Mouse (Mus musculus) kidney, adult 9 months (tissue): ENCODE results near the gene Nol11.
"Not testable (repeated sequence)": the region's sequence is repeated elsewhere in the genome, so short reads cannot be mapped to it uniquely, and the experiment has no call there.

Experiments
- DNase-seq: peaks from one replicate; pipeline ENCODE4 v3.0.0; 2022

Gene Nol11

DNA sequence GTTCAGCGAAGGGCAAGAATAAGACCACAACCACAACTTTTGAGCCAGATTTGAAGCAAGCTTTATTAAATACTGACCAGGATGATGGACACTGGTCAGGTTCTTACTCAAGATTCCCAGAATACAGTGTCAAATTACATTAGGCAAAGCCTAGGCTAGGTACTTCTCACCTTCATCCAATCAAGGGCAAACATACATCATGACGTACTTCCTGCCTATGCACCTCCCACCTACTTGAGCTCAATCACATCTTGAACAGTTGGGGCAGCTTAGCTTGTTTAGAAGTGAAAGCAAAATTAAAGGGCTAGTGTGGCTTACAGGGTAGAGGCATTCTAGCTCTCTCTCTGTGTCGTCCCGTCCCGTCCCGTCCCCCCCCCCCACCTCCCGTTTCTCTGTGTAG, 34.8 kb downstream of the Nol11 start:
- DNase-seq: no peak

DNA sequence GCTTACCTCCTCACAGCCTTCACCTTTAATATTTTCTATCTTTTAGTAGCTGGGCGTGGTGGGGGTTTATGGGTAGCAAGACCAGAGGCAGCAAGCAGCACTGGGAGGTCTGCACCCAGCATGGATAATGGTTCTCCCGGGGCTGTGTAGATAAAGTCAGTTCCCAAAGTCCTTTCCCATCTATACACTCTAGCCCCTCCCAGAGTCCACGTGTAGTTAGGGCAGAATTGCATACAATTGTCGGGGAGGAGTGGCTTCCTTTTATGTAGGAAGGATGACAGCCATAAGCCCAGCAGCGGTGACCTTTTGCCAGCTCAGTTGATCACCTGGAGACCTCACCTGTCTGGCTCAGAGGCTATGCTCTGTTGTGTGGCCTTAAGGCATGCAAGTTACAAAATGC, 35.5 kb downstream of the Nol11 start:
- DNase-seq: no peak

DNA sequence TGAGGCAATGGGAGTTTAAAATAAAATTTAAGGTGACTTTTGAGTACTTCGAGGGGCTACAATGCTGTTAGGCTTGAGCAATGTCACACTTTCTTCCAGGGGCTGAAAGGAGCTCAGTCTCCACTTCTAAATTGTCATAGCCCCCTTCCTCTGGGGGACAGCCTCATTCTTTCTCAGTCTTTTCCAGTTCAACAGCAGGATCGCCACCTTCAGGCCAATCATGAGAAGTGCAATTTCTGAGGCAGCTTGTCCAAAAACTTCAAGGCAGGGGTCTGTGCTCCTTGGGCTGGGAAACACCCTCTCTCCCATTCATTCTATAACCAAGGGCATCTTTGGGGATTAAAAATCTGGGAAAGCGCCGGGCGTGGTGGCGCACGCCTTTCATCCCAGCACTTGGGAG, 37.4 kb downstream of the Nol11 start:
- DNase-seq: no peak

DNA sequence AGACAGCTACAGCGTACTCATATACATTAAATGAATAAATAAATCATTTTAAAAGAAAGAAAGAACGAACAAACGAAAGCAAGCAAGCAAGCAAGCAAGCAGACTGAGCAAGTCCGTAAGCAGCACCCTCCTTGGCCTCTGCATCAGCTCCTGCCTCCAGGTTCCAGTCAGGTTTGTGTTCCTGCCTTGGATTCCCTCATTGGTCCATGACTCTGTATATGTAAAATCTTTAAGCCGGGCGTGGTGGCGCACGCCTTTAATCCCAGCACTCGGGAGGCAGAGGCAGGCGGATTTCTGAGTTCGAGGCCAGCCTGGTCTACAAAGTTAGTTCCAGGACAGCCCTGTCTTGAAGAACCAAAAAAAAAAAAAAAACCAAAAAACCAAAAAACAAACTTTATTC, 45.2 kb downstream of the Nol11 start:
- not testable (repeated sequence) for DNase-seq

DNA sequence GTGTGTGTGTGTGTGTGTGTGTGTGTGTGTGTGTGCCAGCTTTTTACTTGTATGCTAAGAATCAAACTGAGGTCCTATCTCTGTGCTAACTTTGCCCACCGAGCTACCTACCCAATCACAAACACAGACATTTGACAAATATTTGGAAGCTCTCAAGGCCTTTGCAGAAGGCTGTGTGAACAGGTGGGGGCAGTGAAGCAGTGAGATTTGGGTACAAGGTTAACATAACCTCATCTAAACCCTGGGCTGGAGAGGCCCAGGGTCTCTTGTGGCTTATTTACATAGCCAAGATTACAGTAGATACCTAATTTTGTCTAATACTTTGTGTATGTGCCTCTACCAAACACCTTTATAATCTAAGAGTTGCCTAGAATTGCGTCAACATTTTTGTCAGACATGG, 46.8 kb downstream of the Nol11 start:
- no peak for DNase-seq

DNA sequence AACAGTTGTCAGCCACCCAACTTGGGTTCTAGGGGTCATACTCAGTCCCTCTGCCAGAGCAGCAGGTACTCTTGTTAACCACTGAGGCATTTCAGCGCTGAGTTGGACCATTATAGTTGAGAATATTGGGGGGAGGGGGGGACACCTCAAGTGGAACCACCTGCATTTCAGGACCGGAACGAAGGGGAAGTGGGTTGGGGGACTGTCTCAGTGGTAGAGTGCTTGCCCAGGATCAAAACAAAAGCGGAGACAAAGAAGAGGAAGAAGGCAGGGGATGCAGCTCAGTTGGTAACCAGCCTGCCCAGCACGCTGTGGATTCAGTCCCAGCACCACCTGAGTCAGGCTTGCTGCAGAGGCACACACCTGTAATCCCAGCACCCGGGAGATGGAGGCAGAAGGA, 48.4 kb downstream of the Nol11 start:
- DNase-seq: no peak

DNA sequence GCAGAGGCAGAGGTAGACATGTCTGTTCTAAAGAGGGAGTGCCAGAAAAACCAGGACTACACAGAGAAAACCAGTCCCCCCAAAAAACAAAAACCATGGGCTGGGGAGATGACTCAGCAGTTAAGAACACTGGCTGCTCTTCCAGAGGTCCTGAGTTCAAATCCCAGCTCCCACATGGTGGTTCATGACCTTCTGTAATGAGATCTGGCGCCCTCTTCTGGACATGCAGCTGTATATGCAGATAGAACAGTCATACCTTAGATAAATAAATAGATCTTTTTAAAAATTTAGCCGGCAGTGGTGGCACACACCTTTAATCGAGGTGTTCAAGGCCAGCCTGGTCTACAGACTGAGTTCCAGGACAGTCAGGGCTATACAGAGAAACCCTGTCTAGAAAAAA, 50.5 kb downstream of the Nol11 start:
- DNase-seq: no peak

DNA sequence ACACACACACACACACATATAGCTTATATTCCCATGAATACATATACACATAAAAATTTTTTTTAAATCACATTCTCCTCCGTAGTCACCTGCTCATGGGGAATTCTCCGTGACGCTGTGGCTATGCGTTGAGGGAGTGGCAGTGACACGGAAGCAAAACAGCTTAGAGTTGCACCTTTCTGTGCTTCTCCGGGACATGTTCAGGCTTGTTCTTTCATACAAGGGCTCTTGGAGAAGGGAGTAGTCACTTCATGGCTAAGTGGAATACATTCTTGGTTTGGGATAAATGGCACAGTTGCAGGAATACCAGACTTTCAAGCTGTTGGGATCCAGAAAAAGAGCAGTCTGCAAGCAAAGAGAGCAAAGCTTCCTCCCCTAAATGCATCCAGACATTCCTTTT, 51.6 kb downstream of the Nol11 start:
- no peak for DNase-seq

DNA sequence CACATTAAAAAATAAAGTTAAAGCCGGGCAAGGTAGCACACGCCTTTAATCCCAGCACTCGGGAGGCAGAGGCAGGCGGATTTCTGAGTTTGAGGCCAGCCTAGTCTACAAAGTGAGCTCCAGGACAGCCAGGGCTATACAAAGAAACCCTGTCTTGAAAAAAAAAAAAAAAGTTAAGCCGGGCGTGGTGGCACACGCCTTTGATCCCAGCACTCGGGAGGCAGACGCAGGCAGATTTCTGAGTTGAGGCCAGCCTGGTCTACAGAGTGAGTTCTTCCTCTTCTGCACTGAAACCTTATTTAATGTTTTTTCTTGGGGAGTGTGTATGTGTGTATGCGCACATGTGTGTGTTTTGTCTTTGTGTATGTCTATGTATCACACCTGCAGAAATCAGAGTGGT, 52.7 kb downstream of the Nol11 start:
- DNase-seq: not testable (repeated sequence)

DNA sequence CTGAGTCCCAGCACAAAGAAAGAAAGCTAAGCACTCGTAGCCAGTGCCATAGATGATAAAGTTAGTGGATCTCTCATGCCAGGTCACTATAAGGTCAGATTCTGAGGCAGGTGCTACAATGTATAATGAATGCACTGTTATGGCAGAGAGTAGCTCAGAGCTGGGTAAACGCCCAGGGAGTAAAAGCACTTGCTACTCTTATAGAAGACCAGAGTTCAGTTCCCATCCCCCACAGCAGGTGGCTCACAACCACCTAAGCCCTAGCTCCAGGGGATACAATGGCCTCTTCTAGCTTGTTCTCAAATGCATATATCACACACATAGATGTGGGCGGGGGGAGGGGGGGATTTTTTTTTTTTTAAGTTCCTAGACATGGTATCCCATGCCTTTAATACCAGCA, 53.4 kb downstream of the Nol11 start:
- no peak for DNase-seq

DNA sequence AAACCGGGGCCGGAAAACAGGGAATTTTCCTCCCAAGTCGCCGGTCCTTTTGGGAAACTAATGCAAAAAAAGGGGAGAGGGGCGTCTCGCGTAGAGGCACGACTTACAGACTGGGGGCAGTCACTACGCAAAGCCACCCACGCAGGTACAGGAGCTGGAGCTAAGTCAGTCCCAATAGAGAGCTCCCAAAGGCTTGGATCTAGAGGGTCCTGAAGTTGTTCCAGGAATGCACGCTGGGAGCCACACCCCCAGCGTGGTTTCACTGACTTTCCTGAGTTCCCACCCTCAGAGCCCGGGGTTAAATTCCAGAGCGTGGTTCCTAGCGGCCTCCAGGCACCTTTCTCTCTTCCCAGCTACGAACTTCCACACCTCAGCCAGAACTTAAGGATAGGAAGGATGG, 56.8 kb downstream of the Nol11 start:
- peak; percentile 63 for DNase-seq

DNA sequence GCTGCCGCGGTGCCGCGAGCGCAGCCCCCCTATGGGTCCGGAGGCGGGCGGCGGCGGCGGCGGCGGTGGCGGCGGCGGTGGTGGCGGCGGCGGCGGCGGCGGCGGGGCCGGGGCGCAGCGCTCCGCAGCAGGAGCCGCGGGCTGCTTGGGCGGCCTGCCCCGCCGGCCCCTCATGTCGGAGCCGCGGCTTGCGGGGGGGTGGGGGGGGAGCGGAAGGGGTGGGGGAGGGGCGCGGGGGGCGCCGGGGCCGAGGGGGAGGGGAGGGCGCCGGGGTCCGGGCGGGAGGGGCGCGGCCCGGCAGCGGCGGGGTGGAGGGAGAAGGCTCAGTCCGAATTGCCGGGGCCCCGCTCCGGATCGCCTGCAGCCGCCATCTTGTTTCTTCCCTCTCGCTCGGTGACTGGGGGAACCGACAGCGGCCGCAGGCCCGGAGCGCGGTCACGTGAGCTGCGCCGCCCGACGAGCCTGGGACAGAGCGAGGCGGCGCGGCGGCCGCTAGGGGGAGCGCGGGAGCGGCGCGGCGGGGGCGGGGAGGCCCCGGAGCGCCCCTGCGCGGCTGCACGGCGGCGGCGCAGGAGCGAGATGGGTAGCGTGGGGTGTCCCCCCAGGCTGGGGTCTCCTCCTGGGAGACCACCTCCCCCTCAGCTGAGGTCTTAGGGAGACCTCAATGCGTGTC, 57.3 kb downstream of the Nol11 start, which contains the start of gene Bptf:
TSS of gene Bptf (minus strand) at position 379 of the 673 bp plus-strand sequence.
- peak; percentile 90 for DNase-seq

DNA sequence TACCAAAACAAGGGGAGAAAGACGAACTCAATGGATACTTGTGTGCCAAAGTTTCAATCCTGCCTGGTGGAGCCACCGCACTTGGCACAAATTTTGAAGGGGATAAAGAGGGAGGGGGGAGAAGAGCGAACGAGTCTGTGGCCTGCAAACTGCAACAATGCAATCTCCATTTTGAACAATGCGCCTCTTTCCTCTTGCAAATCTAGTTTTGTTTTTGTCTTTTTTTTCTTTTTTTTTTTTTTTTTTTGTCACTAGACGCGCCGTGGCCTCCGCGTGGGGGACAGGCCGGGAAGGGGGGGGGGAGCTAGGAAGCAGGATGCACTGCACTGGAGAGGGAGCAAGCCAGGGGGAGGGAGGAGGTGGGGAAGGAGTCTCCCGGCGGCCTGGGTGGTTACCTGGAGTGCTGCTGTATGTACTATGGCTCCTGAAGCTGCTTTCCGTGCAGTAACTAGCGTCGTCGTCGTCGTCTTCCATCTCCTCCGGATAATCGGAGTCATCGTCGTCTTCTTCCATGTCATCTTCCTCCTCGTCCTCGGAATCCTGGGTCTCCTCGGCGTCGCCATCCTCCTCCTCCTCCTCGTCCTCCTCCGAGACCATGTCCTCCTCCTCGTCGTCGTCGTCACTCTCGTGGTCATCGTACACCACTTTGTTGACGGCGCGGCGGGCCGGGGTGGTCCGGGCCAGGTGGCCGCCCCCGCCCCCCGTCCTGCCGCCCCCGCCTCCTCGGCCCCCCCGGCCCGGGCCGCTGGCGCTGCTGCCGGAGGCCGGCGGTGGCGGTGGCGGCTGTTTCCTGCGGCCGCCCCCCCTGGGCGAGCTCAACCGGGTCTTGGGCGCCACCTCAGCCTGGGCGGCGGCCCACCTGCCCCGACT, 58.1 kb downstream of the Nol11 start:
- peak; percentile 68 for DNase-seq

DNA sequence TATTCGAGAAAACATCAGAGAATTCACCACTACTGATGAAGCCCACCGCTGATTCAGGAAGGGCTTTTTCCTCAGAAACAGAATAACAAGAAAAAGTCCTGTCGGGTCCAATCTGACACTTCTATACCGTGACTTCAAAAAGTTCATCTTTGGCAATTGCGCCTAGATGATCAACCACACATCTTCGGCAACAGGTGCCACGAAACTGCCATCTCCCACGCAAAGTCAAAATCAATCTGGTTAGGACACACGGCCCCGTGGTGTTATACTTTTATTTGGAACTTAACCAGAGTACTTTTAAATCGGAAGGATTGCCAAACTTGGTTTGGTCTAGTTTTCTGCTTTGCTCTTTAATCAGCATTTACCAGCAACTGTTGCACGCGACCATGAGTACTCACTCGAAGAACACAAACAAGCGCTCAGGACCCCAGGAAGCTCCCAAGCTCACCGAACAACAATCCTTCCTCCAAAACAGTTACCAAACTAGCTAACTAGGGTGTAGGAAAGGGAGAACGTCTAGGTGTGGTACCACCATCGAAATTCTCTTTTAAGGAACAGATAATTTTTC, 58.9 kb downstream of the Nol11 start:
- peak; percentile 22 for DNase-seq

DNA sequence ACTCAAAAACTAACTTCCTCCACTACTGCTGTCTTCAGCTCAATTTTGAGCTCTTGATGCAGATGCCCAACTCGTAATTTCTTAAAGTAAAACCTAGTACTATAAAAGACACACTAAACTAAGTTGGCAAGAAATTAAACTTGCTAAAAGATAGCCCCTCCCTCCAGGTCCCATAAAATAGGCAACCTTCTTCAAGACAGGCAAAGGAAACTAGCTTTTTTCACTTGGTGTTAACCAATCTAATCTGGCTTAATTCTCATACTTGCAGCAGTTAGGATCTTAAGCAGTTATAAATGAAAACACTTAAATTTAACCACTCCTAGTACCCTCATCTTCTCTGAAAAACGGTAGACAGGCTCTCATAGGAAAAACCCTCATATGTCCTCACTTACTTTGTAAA, 59.5 kb downstream of the Nol11 start:
- no peak for DNase-seq

DNA sequence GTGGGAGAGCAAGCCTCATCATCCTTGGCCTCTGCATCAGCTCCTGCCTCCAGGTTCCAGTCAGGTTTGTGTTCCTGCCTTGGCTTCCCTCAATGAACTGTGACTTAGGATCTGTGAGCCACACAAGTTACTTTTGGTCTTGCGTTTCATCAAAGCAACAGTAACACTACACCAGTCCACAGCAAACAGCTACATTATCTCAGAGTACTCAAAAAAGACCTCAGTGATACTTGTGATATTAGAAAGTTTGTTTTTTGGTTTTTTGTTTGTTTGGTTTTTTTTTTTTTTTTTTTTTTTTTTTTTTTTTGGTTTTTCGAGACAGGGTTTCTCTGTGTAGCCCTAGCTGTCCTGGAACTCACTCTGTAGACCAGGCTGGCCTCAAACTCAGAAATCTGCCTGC, 62.5 kb downstream of the Nol11 start:
- not testable (repeated sequence) for DNase-seq

DNA sequence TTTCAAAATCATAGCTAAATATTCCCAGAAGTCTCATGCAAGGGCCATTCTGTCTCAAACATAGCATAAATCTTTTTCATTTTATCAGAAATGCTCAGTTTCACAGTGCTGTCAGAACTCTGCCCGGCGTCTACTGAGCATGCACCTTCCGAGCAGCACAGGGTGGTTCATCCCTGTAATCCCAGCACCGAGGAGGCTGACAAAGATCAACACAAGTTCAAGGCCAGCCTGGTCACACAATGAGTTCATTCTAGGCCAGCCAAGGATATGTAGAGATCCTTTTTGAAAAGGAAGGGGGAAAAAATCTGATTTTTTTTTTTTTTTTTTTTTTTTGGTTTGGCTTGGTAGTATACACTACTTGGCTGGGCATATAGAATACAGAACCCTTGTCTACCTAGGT, 64.2 kb downstream of the Nol11 start:
- DNase-seq: no peak

DNA sequence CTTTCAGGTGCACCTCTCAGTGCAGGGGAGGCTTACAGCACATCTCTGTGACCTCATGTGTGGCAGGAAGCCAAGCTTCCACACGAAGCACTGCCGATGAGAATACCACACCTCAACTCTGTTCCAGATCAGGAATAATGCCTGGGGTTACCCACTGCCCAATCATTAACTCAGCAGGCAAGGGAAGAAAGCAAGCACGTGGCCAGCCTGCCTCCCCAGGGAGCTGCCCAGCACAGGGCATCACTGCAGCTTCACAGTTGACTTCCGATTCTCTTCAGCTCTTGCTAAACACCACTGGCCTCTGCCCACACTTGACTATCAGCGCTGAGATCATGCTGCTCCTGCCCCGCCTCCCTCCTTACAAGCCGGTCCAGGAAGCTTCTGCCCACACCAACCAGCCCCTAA, 64.9 kb downstream of the Nol11 start:
- DNase-seq: peak; percentile 91

DNA sequence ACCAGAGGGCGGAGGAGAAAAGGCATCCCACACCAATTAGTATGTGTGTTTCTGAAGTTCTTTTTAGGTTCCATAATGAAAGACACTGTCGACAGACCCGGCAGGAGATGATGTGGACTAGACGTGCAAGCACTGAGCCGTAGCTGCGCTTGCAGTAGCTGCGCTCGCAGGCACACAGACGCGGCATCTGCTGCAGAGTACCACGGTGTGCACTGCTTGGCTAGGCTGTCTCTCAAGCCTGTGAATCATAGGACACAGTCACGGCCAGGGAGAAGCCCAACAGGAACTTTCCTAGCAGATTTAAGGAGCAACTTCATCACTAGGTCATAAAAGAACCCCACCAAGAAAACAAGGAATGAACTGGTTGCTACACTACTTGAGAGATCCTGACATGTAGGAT, 71.4 kb downstream of the Nol11 start:
- DNase-seq: no peak
